Mouse (Mus musculus): ENCODE results near the gene Otud7b.
A peak's percentile ranks its signal among the peaks of the same experiment; 100 is the strongest.

Otud7b gene

DNA sequence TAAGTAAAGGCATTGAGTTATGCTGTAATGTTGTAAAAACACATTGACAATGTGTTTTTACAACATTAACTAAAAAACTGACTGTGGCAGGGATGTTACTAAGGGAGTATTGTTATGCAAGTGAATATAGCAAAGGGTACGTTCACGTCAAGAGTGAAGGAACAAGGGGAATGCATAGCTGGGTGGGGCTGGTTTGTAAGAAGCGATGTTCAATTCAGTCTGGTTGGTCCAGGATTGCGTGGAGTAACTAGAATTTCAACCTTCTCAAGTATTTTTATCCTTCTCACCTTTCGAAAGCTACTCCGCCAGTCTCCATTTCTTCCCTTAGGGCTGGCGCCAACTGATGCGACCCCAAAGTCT is 446 bp upstream of the Otud7b start:
- Histone ChIP-seq H3K36me3 (ENCODE audit: insufficient read depth, low read length) (no peaks in the 10 kb centered on the region), H3K4me3 (replicated peaks; ENCODE audit: low read length) (peak overlapping the region; percentile 95), H3K4me1 (replicated peaks; ENCODE audit: low read depth, low read length) (peaks cover 27% of the 10 kb centered on the region), H3K27me3 (ENCODE audit: insufficient read depth, low read length) (peaks cover 5% of the 10 kb centered on the region; the same call in 1 of the 2 replicates), H3K9me3 (ENCODE audit: low read length) (no peaks in the 10 kb centered on the region)
- TF ChIP-seq POU5F1 (IDR thresholded peaks at IDR 0.05; ENCODE audit: borderline replicate concordance, low read length) (peak; percentile 90; the same call in 1 of the 2 replicates), CTCF (conservative IDR thresholded peaks at IDR 0.05; ENCODE audit: low read length) (no peak)

DNA sequence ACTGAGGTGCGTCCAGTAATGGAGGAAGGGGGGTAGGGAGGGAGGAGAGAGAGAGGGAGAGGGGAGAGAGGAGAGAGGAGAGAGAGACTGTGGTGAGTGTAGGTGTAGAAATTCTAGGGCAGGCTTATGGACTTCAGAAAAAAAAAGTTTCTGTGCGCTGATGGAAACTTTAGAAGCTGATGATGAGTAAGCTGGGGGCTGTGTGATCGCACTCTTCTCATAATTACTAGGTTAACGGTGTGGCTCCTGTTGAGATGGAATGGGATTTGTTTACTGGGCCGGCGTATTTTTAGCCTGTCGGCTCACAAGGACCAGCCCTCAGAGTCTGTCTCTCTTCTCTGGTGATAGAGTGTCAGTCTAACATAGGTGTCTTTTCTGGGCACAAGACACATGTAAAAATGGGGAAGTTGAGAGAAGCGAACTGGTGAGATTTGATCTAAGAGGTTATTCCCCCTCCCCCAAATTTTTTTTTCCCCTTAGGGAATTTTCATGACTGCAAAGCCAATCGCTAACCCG is 963 bp downstream of the Otud7b start:
- Histone ChIP-seq H3K27me3 (ENCODE audit: insufficient read depth, low read length) (no peaks in the 10 kb centered on the region), H3K4me3 (replicated peaks; ENCODE audit: low read length) (peak overlapping the region; percentile 95), H3K4me1 (replicated peaks; ENCODE audit: low read depth, low read length) (peaks cover 27% of the 10 kb centered on the region), H3K9me3 (ENCODE audit: low read length) (no peaks in the 10 kb centered on the region), H3K36me3 (ENCODE audit: insufficient read depth, low read length) (no peaks in the 10 kb centered on the region)
- no peak for TF ChIP-seq CTCF (conservative IDR thresholded peaks at IDR 0.05; ENCODE audit: low read length)
- TF ChIP-seq NANOG (IDR thresholded peaks at IDR 0.05; ENCODE audit: borderline replicate concordance, low read length) = no peak
- no peak for TF ChIP-seq POU5F1 (IDR thresholded peaks at IDR 0.05; ENCODE audit: borderline replicate concordance, low read length)

DNA sequence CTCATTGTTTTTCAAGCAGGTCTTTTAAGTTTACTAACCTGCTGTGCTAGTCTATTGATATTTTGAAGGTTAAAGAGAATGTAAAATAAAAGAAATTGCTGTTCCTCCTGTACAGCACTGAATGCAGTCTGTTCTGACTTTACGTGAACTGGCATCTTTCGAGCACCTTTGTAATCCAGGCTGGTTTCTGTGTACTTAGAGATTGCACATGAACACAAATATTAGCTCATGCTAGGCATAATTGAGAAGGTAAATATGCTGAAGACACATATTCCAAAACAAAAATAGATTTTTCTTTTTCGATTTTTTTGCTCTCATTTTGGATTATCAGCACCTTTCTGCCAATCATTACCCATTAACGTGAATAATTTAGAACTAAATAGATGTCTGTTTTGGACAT is 1.8 kb downstream of the Otud7b start:
- no peaks in the 10 kb centered on the region for H3K9me3 ChIP-seq (ENCODE audit: low read length)
- H3K36me3 ChIP-seq (ENCODE audit: insufficient read depth, low read length) = no peaks in the 10 kb centered on the region
- no peak overlapping the region for H3K4me3 ChIP-seq (replicated peaks; ENCODE audit: low read length)
- TF ChIP-seq POU5F1 (IDR thresholded peaks at IDR 0.05; ENCODE audit: borderline replicate concordance, low read length) = no peak
- TF ChIP-seq NANOG (IDR thresholded peaks at IDR 0.05; ENCODE audit: borderline replicate concordance, low read length) = no peak
- no peak for TF ChIP-seq CTCF (conservative IDR thresholded peaks at IDR 0.05; ENCODE audit: low read length)
- peaks cover 27% of the 10 kb centered on the region for H3K4me1 ChIP-seq (replicated peaks; ENCODE audit: low read depth, low read length)
- no peaks in the 10 kb centered on the region for H3K27me3 ChIP-seq (ENCODE audit: insufficient read depth, low read length)

DNA sequence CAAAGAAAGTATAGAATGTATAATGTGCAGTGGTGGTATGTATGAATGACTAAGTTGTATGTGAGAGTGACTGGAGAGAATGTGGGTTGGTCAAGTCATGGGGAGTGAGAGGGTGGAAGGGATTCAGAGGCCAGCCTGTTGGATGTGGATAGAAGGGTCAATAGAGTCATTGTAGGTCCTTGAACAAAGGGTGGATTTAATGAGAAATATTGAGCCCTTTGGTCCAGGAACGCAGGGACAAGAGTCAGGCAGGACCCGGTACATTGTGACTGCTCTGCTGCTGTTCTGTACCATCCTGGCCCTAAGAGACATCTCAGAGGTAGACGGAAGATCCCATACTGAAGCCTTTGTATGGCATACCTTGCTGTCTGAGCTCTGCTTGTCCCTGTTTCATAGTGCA is 4.0 kb downstream of the Otud7b start:
- peaks cover 16% of the 10 kb centered on the region for H3K4me1 ChIP-seq (replicated peaks; ENCODE audit: low read depth, low read length)
- no peaks in the 10 kb centered on the region for H3K9me3 ChIP-seq (ENCODE audit: low read length)
- no peaks in the 10 kb centered on the region for H3K36me3 ChIP-seq (ENCODE audit: insufficient read depth, low read length)
- TF ChIP-seq CTCF (conservative IDR thresholded peaks at IDR 0.05; ENCODE audit: low read length) (no peak), POU5F1 (IDR thresholded peaks at IDR 0.05; ENCODE audit: borderline replicate concordance, low read length) (no peak), NANOG (IDR thresholded peaks at IDR 0.05; ENCODE audit: borderline replicate concordance, low read length) (no peak)
- H3K27me3 ChIP-seq (ENCODE audit: insufficient read depth, low read length) = no peaks in the 10 kb centered on the region
- no peak overlapping the region for H3K4me3 ChIP-seq (replicated peaks; ENCODE audit: low read length)

DNA sequence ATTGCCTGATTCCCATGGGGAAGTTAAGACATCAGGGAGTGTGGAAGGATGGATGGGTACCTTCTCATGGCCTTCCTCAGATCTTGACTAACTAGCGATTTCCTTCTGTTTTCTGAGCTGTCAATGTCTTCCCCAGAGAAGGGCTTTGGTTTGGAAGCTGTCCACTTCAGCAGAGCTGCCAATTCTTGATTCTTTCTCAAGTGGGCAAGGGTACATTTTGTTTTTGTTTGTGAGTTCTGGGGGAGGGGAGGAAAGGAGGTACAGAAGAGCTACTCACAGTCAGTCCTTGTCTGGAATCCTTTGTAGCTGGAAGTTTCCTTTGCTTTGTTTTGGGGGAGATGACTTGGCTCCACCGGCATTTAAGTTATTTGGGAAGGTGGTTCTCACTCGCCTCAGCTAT is 8.9 kb downstream of the Otud7b start:
- no peaks in the 10 kb centered on the region for H3K27me3 ChIP-seq (ENCODE audit: insufficient read depth, low read length)
- H3K9me3 ChIP-seq (ENCODE audit: low read length) = no peaks in the 10 kb centered on the region
- TF ChIP-seq POU5F1 (IDR thresholded peaks at IDR 0.05; ENCODE audit: borderline replicate concordance, low read length) (no peak), NANOG (IDR thresholded peaks at IDR 0.05; ENCODE audit: borderline replicate concordance, low read length) (no peak), CTCF (conservative IDR thresholded peaks at IDR 0.05; ENCODE audit: low read length) (no peak)
- H3K4me3 ChIP-seq (replicated peaks; ENCODE audit: low read length) = no peak overlapping the region
- H3K36me3 ChIP-seq (ENCODE audit: insufficient read depth, low read length) = no peaks in the 10 kb centered on the region
- peaks cover 6% of the 10 kb centered on the region for H3K4me1 ChIP-seq (replicated peaks; ENCODE audit: low read depth, low read length)

DNA sequence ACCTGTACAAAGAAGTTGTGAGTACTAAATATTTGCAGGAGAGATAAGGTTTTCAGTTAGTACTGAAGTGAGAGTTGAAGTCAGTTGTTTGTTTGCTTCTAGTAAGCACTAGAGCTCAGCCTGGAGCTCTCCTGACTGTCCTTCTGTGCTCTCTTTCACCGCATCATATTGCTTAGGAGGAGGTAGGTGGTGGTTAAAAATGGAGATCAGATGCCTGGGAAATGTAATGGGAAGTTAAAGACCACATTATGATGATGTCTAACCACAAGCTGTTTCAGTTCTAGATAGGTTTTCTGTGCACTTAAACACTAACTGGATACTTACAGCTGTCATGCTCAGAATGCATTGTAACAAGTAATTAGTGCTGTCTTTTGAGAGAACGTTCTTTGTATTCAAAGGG is 13.8 kb downstream of the Otud7b start:
- TF ChIP-seq NANOG (IDR thresholded peaks at IDR 0.05; ENCODE audit: borderline replicate concordance, low read length) (no peak), CTCF (conservative IDR thresholded peaks at IDR 0.05; ENCODE audit: low read length) (no peak), POU5F1 (IDR thresholded peaks at IDR 0.05; ENCODE audit: borderline replicate concordance, low read length) (no peak)
- Histone ChIP-seq H3K9me3 (ENCODE audit: low read length) (no peaks in the 10 kb centered on the region), H3K27me3 (ENCODE audit: insufficient read depth, low read length) (no peaks in the 10 kb centered on the region), H3K36me3 (ENCODE audit: insufficient read depth, low read length) (no peaks in the 10 kb centered on the region), H3K4me1 (replicated peaks; ENCODE audit: low read depth, low read length) (peaks cover 5% of the 10 kb centered on the region), H3K4me3 (replicated peaks; ENCODE audit: low read length) (no peak overlapping the region)

DNA sequence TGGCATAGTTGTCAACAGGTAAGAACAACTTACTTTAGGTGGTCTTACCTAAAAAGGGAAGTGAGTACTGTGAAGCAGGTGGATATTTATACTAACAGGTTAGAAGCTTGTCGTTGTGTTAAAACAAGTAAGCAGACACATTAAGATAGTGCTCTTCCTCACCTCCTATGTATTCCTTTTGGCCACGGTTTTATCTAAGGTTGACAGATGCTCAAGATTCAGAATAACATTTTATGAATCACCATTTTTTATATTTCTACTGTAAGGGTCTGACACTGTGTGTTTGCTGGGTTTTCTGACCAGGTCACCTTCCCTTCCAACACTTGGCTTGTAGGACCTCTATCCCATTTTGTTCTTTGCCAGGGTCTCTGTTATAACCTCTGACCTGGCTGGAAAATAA is 14.4 kb downstream of the Otud7b start:
- no peaks in the 10 kb centered on the region for H3K27me3 ChIP-seq (ENCODE audit: insufficient read depth, low read length)
- H3K36me3 ChIP-seq (ENCODE audit: insufficient read depth, low read length) = no peaks in the 10 kb centered on the region
- no peaks in the 10 kb centered on the region for H3K4me1 ChIP-seq (replicated peaks; ENCODE audit: low read depth, low read length)
- no peaks in the 10 kb centered on the region for H3K9me3 ChIP-seq (ENCODE audit: low read length)
- TF ChIP-seq CTCF (conservative IDR thresholded peaks at IDR 0.05; ENCODE audit: low read length) (no peak), NANOG (IDR thresholded peaks at IDR 0.05; ENCODE audit: borderline replicate concordance, low read length) (no peak), POU5F1 (IDR thresholded peaks at IDR 0.05; ENCODE audit: borderline replicate concordance, low read length) (no peak)
- no peak overlapping the region for H3K4me3 ChIP-seq (replicated peaks; ENCODE audit: low read length)

DNA sequence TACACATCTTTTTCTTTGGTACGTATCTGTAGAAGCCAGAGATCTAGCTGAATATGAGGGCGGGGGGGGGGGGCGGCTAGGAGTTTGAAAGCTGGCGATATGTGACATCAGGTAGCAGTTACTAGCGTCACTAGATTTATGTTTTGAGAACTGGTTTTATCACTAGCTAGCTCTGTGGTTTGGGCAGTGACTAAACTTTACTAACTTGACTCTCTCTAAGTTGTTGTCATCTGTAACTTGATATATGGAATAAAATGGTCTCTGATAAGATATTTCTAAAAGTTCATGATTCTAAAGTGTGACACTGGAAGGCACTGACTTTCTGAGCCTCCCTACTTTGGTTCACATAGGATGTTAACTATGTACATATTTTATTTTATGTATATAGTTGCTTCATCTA is 19.9 kb downstream of the Otud7b start:
- Histone ChIP-seq H3K27me3 (ENCODE audit: insufficient read depth, low read length) (no peaks in the 10 kb centered on the region), H3K9me3 (ENCODE audit: low read length) (no peaks in the 10 kb centered on the region), H3K4me1 (replicated peaks; ENCODE audit: low read depth, low read length) (no peaks in the 10 kb centered on the region), H3K4me3 (replicated peaks; ENCODE audit: low read length) (no peak overlapping the region), H3K36me3 (ENCODE audit: insufficient read depth, low read length) (no peaks in the 10 kb centered on the region)
- TF ChIP-seq CTCF (conservative IDR thresholded peaks at IDR 0.05; ENCODE audit: low read length) (no peak), NANOG (IDR thresholded peaks at IDR 0.05; ENCODE audit: borderline replicate concordance, low read length) (no peak), POU5F1 (IDR thresholded peaks at IDR 0.05; ENCODE audit: borderline replicate concordance, low read length) (no peak)

DNA sequence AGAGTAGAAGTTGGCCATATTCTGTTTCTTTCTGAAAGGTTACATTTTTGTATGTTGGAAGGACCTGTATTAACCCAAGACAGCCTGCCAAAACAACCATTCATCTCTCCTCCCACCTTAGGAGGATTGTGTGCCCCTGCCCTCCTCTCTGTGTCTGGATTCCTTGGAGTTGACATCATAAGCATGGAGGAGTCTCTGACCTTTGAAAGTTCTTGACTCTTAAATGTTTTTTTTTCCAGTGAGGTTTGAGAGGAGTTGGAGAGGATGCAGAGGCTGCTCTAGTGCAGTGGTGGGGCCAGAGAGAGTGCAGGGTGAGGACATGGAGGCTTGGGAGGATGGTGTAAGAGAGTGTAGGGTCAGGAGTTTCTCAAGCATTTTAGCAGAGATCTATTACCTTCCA is 23.8 kb downstream of the Otud7b start:
- Histone ChIP-seq H3K36me3 (ENCODE audit: insufficient read depth, low read length) (no peaks in the 10 kb centered on the region), H3K27me3 (ENCODE audit: insufficient read depth, low read length) (no peaks in the 10 kb centered on the region), H3K4me1 (replicated peaks; ENCODE audit: low read depth, low read length) (no peaks in the 10 kb centered on the region), H3K9me3 (ENCODE audit: low read length) (no peaks in the 10 kb centered on the region), H3K4me3 (replicated peaks; ENCODE audit: low read length) (no peak overlapping the region)
- TF ChIP-seq NANOG (IDR thresholded peaks at IDR 0.05; ENCODE audit: borderline replicate concordance, low read length) (no peak), POU5F1 (IDR thresholded peaks at IDR 0.05; ENCODE audit: borderline replicate concordance, low read length) (no peak), CTCF (conservative IDR thresholded peaks at IDR 0.05; ENCODE audit: low read length) (no peak)

All from E14TG2a.4 (cell line).